Mouse (Mus musculus): ENCODE results near the gene Shcbp1l. TPM values are rescaled to one million over a fixed set of nuclear protein-coding genes. Genes with fewer than 3 reads are reported as not detected.

Shcbp1l gene
- polyA plus RNA-seq, 1 experiment = not detected

DNA sequence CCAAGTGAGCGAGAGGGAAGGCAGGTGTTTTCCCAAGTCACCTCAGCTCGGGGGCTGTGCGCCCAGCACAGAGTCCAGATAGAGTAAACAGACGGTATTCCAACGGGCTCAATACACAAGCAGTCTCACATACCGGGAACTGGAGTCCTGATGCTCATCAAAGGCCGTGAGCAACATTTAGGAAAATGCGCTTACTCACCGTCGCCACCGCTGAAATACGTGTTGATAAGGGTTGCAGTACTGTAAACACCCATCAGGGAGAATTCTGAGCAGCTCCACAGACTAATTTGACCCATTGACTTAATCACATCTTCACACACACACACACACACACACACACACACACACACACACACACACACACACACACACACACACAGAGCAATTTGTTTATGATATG, 691 bp upstream of the Shcbp1l start:
- Histone ChIP-seq H3K27me3 (ENCODE audit: control insufficient read depth) (peaks cover 23% of the 10 kb centered on the region), H3K4me3 (replicated peaks) (peak overlapping the region; percentile 70), H3K4me1 (ENCODE audit: control insufficient read depth) (peaks cover 27% of the 10 kb centered on the region), H3K9me3 (ENCODE audit: control insufficient read depth, low read length) (no peaks in the 10 kb centered on the region; the same call in 1 of the 2 replicates), H3K36me3 (ENCODE audit: control insufficient read depth) (no peaks in the 10 kb centered on the region)
- TF ChIP-seq GATA1 (IDR thresholded peaks at IDR 0.05; ENCODE audit: low read length) (no peak), TAL1 (IDR thresholded peaks at IDR 0.05; ENCODE audit: low read length) (no peak)

DNA sequence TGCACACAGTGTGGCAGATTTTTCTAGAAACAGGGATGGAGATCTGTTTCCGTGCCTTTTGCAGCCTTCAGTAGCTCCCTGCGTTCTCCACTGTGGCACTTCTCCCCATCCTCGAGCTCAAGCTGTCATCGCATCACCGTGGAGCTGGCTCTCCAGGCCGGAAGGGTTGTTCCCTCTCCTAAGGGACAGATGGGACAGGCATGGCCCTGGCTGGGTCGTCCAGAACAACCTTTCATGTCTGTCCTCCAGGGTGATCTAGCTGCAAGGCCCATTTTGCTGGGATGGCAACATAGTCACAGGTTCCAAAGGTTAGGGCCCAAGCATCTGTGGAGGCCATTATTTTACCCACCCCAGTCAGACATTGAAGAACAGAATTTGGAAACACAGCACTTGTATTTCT, 6.2 kb downstream of the Shcbp1l start:
- TF ChIP-seq GATA1 (IDR thresholded peaks at IDR 0.05; ENCODE audit: low read length) (no peak), TAL1 (IDR thresholded peaks at IDR 0.05; ENCODE audit: low read length) (no peak)
- no peaks in the 10 kb centered on the region for H3K36me3 ChIP-seq (ENCODE audit: control insufficient read depth)
- H3K27me3 ChIP-seq (ENCODE audit: control insufficient read depth) = peaks cover 6% of the 10 kb centered on the region
- H3K9me3 ChIP-seq (ENCODE audit: control insufficient read depth, low read length) = no peaks in the 10 kb centered on the region
- H3K4me1 ChIP-seq (ENCODE audit: control insufficient read depth) = no peaks in the 10 kb centered on the region
- H3K4me3 ChIP-seq (replicated peaks) = no peak overlapping the region

- no peaks in the 10 kb centered on the region for H3K36me3 ChIP-seq (ENCODE audit: control insufficient read depth)
- H3K4me1 ChIP-seq (ENCODE audit: control insufficient read depth) = no peaks in the 10 kb centered on the region
- H3K27me3 ChIP-seq (ENCODE audit: control insufficient read depth) = peaks cover 3% of the 10 kb centered on the region; the same call in 1 of the 2 replicates
- no peaks in the 10 kb centered on the region for H3K9me3 ChIP-seq (ENCODE audit: control insufficient read depth, low read length)
- no peak for TF ChIP-seq GATA1 (IDR thresholded peaks at IDR 0.05; ENCODE audit: low read length)
- no peak for TF ChIP-seq TAL1 (IDR thresholded peaks at IDR 0.05; ENCODE audit: low read length)
- H3K4me3 ChIP-seq (replicated peaks) = no peak overlapping the region
Observed at GRCm38 (mm10) chr1:153431701-153432100, 6.7 kb downstream of the Shcbp1l start.

DNA sequence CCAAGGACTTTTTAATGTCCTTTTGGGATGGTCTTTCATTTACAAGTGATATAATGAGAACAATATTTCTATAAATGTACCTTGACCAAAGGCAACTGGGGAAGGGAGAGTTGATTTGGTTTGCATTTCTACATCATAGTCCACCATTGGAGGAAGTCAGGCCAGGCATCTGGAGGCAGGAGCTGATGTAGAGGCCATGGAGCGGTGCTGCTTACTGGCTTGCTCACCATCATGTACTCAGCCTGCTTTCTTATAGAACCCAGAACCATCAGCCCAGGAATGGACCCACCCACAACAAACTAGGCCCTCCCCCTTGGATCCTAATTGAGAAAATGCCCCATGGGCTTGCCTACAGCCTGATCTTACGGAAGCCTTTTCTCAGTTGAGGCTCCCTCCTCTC, 7.4 kb downstream of the Shcbp1l start:
- H3K27me3 ChIP-seq (ENCODE audit: control insufficient read depth) = no peaks in the 10 kb centered on the region
- no peaks in the 10 kb centered on the region for H3K36me3 ChIP-seq (ENCODE audit: control insufficient read depth)
- no peaks in the 10 kb centered on the region for H3K9me3 ChIP-seq (ENCODE audit: control insufficient read depth, low read length)
- no peaks in the 10 kb centered on the region for H3K4me1 ChIP-seq (ENCODE audit: control insufficient read depth)
- H3K4me3 ChIP-seq (replicated peaks) = no peak overlapping the region
- no peak for TF ChIP-seq GATA1 (IDR thresholded peaks at IDR 0.05; ENCODE audit: low read length)

DNA sequence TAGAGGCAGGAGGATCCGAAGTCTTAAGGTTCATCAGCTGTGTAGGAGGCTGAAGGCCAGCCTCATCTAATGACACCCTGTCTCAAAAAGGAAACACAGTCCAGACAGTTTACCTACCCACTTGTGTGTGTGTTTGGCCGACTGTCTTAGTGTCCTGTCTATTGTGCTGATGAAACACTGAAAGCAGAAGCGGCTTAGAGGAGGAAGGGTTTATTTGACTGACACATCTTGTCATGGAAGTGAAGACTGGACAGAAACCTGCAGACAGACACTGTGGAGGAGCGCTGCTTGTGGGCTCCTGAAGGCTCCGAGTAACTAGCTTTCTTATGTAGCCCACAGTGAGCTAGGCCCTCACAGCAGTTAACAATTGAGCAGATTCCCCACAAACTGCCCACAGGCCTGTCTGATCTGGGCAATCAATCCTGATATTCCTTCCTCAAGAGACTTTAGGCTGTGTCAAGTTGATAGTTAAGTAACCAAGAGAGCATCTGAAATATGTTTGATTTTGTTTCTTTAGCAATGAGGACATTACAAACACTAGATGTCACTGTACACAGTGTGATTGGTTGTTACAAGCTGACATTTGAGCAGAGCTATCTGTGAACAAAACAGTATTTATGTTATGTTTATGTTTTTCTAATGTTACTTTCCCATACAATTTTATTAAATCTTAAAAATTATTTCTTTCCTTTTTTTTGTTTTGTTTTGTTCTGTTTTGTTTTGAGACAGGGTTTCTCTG, 9.1 kb downstream of the Shcbp1l start:
- H3K4me3 ChIP-seq (replicated peaks) = no peak overlapping the region
- H3K27me3 ChIP-seq (ENCODE audit: control insufficient read depth) = no peaks in the 10 kb centered on the region
- TF ChIP-seq TAL1 (IDR thresholded peaks at IDR 0.05; ENCODE audit: low read length) (no peak), GATA1 (IDR thresholded peaks at IDR 0.05; ENCODE audit: low read length) (no peak)
- no peaks in the 10 kb centered on the region for H3K4me1 ChIP-seq (ENCODE audit: control insufficient read depth)
- H3K9me3 ChIP-seq (ENCODE audit: control insufficient read depth, low read length) = no peaks in the 10 kb centered on the region
- no peaks in the 10 kb centered on the region for H3K36me3 ChIP-seq (ENCODE audit: control insufficient read depth)

DNA sequence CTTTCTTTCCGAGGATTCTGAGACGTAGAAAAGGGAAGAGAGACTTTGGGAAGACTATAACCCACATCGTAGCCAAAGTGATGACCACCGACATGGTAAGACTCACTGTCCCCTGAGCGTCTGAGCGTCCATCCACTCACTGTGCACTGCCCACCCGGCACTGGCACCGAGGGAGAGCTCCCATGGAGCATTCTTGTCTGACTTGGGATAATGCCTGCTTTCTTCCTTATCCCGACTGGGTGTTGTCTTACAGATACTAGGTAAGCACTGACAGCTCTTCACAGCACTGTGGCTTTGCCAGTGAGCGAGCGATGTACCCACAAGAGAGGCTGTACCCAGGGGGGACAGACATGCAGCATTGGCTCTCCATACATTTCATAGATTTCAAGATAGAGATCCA, 12.6 kb downstream of the Shcbp1l start:
- H3K9me3 ChIP-seq (ENCODE audit: control insufficient read depth, low read length) = no peaks in the 10 kb centered on the region
- TF ChIP-seq GATA1 (IDR thresholded peaks at IDR 0.05; ENCODE audit: low read length) (no peak), TAL1 (IDR thresholded peaks at IDR 0.05; ENCODE audit: low read length) (no peak)
- no peaks in the 10 kb centered on the region for H3K36me3 ChIP-seq (ENCODE audit: control insufficient read depth)
- H3K4me3 ChIP-seq (replicated peaks) = no peak overlapping the region
- no peaks in the 10 kb centered on the region for H3K4me1 ChIP-seq (ENCODE audit: control insufficient read depth)
- H3K27me3 ChIP-seq (ENCODE audit: control insufficient read depth) = no peaks in the 10 kb centered on the region

- TF ChIP-seq GATA1 (IDR thresholded peaks at IDR 0.05; ENCODE audit: low read length) (no peak), TAL1 (IDR thresholded peaks at IDR 0.05; ENCODE audit: low read length) (no peak)
- H3K4me1 ChIP-seq (ENCODE audit: control insufficient read depth) = no peaks in the 10 kb centered on the region
- no peaks in the 10 kb centered on the region for H3K9me3 ChIP-seq (ENCODE audit: control insufficient read depth, low read length)
- no peaks in the 10 kb centered on the region for H3K36me3 ChIP-seq (ENCODE audit: control insufficient read depth)
- no peak overlapping the region for H3K4me3 ChIP-seq (replicated peaks)
- H3K27me3 ChIP-seq (ENCODE audit: control insufficient read depth) = no peaks in the 10 kb centered on the region
Observed at GRCm38 (mm10) chr1:153440752-153441151, 15.8 kb downstream of the Shcbp1l start.

- H3K4me1 ChIP-seq (ENCODE audit: control insufficient read depth) = no peaks in the 10 kb centered on the region
- H3K36me3 ChIP-seq (ENCODE audit: control insufficient read depth) = peaks cover 2% of the 10 kb centered on the region; the same call in 1 of the 2 replicates
- TF ChIP-seq TAL1 (IDR thresholded peaks at IDR 0.05; ENCODE audit: low read length) (no peak), GATA1 (IDR thresholded peaks at IDR 0.05; ENCODE audit: low read length) (no peak)
- no peaks in the 10 kb centered on the region for H3K27me3 ChIP-seq (ENCODE audit: control insufficient read depth)
- no peak overlapping the region for H3K4me3 ChIP-seq (replicated peaks)
- no peaks in the 10 kb centered on the region for H3K9me3 ChIP-seq (ENCODE audit: control insufficient read depth, low read length)
Observed at GRCm38 (mm10) chr1:153441656-153442055, 16.7 kb downstream of the Shcbp1l start.

GRCm38 (mm10) chr1:153443019-153443418, 18.1 kb downstream of the Shcbp1l start:
- no peak for TF ChIP-seq GATA1 (IDR thresholded peaks at IDR 0.05; ENCODE audit: low read length)
- no peak for TF ChIP-seq TAL1 (IDR thresholded peaks at IDR 0.05; ENCODE audit: low read length)
- Histone ChIP-seq H3K4me1 (ENCODE audit: control insufficient read depth) (no peaks in the 10 kb centered on the region), H3K4me3 (replicated peaks) (no peak overlapping the region), H3K27me3 (ENCODE audit: control insufficient read depth) (no peaks in the 10 kb centered on the region), H3K9me3 (ENCODE audit: control insufficient read depth, low read length) (no peaks in the 10 kb centered on the region), H3K36me3 (ENCODE audit: control insufficient read depth) (peaks cover 2% of the 10 kb centered on the region; the same call in 1 of the 2 replicates)
